Mouse (Mus musculus) adrenal gland, postnatal 4 days (tissue): Measurements from ENCODE around the gene Eng. TPM values are rescaled to one million over a fixed set of nuclear protein-coding genes. Genes with fewer than 3 reads are reported as not detected.

Source experiments
- DNase-seq, 2 experiments: peaks; one replicate each; pipeline ENCODE4 v3.0.0; 2021 to 2022; ENCODE audit warnings: low spot score in 2 of 2, mixed read lengths in 2 of 2
- total RNA-seq, 2 experiments: library from RNA; stranded (reverse); gene quantifications; 2 replicates each; pipeline ENCODE4 v1.2.3; 2021

Gene Eng
- total RNA-seq, 2 experiments from 2014 or later: 97.4 to 103 TPM

DNA sequence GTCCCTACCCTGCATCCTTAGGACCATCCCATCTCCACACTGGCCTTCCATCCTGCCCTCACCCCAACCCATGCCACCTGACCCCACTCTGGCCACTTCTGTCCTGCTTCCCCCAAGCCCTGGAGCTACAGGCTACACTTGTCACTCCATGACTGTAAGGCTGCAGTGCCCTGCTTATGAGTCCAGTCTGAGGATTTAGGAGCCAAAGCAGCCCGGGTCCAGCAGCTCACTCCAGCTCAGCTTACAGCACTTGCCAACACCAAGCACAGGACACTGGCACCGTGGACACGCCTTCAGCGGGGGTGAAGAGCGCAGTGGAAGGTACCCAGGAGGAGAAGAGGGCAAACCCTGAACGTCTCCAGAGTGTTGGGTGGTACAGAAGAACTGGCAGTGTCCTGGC is 60.6 kb downstream of the Eng start:
- DNase-seq: no peak

DNA sequence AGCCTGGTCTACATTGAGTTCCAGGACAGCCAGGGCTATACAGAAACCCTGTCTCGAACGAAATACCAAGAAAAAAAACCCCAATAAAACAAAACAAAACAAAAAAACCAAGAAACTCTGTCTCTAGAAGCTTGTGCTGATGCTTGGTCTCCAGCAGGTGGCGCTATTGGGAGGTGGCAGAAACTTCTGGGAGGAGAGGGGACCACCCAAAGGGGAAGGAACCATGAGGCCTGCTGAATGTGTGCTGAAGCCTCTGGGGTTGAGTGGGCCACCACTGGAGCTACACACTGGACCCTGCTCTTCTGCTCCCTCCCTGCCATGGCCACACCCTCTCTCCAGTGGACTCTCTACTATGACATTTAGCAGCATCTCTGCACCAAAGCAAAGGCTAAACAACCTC is 62.2 kb downstream of the Eng start:
- DNase-seq: no peak

DNA sequence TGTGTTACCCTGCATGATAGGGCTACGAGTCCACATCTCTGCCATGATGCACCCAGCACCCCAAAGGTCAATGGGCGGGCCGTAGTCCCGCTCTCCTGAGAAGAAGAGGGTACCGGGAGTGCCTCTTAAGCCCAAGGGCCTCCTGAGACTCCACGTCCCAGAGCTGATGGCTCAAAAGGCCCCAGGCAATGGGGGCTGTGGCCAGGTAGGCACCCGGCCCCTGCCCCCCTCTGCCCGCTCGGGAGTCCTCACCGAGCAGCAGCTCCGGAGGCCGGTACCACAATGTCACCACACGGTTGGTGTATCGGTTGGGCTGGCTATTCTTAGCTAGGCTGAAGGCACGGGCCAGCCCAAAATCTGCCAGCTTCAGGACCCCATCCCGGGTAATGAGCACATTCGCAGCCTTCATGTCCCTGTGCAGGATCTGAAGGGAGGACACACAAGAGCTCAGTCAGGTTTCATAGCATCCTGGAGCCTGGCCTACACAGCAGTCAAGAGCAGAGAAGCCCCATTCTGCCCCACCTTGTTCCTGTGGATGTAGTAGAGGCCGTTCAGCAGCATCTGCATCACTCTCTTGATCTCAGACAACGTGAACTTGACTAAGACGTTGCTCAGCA is 63.2 kb downstream of the Eng start:
- no peak for DNase-seq

DNA sequence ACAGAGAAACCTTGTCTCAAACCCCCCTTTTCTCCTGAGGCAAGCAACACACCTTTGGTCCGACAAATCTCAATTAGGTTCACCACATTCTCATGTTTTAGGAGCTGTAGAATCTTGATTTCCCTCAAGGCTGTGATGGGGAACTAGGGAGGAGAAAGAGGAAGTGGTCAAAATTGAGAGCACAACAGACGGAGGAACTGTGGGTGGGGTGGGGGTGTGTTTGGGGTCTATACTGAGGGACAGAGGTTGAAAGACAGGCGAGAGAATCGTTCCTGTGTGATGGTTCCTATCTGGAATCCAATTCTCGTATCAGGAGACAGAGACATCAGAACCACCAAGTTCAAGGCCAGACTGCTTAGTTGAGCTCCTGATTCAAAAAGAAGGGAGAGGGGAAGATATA is 64.0 kb downstream of the Eng start:
- DNase-seq: no peak

DNA sequence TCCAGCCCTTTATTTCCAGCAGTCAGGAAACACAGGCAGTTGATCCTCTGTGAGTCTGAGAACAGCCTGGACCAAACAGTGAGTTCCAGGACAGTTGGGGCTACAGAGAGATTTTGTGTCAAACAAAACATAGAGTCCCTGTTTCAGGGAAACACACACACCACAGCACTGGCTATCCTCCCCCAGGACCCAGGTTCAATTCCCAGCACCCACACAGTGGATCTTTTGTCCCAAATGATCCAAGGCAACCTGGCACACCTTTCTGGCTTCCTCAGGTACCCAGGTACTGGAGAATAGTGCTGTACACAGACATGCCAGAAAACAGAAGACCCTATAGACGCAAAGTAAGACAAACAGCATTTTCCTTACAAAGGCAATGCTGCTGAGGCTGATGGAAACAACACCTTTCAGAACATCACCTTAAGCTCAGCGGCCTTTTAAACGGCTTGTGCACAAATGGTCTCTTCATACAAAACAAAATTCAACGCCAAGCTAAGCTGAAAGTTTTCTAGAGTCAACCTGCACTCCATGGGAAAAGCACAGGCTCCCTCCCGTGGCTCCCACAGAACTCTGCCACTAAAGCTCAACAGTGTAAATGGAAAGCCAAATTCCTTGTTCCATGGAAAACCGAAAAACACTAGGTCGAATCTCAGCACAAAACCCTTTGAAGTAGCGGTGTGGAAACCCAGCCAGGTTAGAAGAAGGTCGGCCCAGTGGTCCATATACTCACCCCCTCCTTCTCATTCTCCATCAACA is 65.1 kb downstream of the Eng start:
- no peak for DNase-seq

DNA sequence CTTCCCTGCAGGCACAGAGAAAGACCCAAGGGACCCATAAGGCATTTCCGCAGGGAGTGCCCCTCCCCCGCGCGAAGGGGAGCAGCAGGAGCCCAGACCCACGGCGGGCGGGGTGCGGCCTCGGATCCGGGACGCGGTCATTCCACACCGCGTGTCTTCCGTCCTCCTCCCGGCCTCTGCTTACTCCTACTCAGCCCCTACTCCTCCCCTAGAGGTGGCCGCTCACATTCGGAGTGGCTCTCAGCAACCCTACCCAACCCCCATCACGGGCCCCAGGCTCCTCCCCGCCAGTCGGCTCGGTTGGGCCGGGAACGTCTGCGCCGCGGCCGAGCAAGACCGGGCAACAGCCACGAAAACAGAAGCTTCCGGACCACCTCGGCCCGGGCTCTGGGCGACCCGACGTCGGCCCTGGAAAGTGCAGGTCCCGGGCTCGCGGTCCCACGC is 65.7 kb downstream of the Eng start:
- DNase-seq: peak; percentile 49 to 63

DNA sequence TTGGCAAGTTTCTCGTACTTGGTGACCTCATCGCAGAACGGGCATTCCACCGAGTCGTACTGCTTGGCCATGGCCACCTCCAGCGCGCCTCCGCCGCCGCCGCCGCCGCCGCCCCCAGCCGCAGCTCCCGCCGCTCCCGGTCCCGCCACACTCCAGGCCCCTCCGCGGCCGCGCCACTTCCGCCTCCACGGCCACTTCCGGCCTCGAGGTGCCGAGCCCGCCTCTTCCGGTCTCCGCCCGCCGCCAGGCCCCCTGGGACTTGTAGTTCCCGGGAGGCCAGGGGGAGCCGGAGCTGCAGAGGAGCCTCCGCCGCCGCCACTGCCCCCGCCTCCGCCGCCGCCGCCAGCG is 66.2 kb downstream of the Eng start:
- DNase-seq: peak; percentile 85 to 89

DNA sequence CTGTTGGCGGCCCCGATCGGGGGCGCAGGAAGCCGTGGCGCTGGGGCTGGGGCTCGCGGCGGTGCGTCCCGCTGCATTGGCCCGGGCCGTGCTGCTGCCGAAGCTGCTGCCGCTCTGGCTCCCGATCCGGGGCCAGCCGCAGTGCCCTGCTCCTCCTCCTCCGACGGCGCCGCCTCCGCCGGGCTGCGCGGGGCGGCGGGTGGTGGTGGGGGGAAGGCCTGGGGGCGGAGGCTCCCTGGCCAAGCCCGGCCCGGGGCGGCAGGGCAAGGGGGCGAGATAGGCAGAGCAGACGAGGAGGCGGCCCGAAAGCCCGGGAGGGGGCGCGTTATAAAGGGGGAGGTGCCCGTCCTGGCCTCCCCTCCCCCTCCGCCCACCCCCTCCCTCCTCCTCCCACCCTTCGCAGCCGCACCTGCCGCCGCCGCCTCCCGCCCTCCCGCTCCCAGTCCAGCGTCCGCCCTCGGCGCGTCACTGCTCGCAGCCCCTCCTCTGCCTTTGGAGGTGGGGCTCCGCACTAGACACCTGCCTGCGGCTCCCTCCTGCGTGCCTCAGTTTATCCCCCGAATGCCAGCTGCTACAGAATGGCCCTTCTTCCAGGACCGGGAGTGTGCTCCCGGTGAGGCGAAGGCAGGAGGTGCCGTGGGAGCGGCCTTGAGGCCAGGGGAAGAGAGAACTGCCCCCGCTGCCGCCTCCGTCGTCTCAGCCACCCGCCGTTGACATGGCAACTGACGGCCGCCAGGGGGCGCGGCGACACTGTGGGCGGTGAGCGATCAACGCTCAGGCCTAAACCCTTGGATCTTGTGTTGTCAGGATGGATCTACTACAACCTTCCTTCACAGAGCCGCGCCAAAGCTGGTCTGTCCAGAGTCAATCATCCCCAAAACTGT is 66.8 kb downstream of the Eng start, which contains the start of gene Cdk9:
Gene Cdk9, minus strand, starts transcription at position 143 of the 884 bp plus-strand sequence.
- peak; percentile 86 to 88 for DNase-seq

DNA sequence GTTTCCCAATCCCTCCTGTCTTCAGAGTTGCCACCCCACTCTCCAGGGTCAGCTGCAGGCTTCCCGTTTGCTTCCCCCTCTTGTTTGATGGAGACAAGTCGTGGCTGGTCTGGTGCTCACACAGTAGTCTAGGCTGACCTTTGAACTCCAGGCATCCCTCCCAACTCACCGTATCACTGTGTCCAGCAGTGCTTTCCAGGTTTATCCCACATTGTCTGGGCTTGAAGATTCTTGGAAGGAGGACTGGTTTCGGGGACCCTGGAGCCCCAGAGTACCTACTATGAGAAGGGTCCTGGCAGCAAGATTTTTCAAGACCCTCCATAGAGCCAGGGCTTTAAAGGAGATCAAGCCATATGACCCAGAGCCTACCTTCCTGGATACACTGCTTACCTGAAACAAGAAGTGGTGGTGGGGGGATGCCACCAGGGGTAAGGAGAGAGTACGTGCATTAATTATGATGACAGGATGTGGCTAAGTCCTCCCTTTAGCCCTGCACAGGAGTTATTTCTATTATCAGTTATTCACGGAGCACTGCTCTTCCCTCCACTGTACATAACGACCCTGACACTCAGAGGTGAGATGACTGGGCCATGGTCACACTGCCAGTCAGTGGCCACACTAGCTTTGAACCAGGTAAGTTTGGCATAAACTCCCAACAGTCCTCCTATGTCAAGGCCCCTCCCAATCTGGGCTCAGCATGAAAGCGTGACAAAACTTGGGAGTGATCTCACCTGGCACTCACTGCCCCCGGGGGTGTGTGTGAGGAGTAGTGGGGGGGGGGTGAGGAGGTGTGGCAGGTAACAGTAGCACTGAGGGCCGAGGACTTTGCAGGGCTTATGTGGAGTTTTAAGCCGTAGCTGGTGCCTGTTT is 68.0 kb downstream of the Eng start:
- DNase-seq: no peak

DNA sequence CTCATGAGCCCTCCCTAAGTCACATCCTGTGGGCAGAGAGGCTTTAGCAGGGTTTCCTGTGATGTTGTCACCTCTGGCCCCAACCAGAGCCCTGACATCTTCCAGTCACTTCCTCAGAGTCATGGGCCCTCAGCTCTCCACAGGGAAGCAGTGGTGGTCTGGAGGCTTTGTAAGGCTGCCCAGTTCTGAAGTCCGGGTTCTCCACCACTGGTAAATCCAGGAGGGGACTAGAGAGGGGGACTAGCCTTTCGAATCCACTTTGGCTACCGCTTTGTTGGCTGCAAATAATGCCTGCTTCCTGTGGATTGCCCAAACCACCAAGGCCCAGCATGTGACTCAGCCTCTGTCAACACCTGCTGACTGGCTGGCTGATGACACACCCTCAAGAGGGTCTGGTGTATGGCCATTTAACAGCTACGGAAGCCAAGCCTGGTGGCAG is 68.6 kb downstream of the Eng start:
- DNase-seq: no peak

DNA sequence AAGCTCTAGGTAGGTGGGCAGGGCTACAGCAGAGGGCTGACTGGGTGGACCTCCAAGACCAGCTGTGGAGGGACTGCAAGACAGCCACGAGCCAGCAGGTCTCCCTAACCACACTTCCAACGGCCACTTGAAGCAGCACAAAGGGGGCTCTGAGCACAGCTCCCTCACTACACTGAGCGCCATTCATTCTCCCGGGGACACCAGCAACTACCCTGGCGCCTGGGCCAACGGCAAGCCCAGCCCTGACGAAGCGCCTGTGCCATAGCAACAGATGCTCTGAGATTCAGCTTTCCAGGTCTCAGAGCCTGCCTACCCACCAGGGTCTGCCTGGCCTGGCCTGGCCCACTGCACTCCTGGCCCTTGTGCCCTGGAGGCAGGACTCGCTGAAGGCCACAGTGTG is 72.4 kb downstream of the Eng start:
- no peak for DNase-seq

DNA sequence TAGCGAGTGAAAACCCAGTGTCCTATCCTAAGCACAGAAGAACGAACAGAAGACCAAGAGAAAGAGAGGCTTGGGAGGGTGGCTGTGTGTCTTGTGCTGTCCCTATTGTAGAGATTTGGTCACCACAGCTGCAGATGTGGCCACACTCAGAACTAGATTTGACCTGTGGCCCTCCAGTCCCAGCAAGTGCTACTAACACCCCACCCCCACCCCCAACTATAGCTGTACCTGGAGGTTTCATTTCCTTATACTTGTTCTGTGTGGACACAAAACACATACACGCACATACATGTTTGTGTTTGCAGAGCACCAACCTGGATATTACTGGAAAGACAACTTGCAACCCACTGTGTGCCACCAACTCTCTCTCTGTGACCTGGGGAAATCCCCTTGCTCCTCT is 73.7 kb downstream of the Eng start:
- DNase-seq: no peak

DNA sequence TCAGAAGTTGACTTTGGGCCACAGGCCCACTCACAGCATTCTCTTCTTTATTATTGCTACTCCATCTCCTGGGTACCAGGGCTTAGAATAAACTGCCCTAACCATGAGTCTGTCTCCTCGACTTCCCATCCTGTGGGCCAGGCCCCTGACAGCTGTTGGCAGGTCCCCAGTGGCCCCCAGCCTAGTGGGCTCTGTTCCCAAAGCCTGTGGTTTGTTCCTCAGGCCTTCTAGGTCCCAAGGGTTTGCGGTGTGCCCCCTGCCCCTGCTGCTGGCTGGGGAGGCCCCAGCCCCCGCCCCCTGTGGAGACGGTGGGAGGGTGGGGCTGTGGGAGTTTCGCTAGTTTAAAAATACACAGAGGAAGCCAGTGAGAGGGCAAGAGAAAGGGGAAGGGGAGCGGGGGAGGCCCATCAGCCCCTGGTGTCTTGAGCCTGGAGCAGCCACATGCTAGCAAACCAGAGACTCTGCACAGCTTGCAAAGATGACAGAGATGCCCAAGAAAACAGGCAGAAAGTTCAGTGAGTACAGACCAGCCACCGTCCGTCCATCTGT is 74.4 kb downstream of the Eng start, which contains the start of gene Sh2d3c:
Gene Sh2d3c, plus strand, starts transcription at position 375 of the 549 bp plus-strand sequence.
- no peak for DNase-seq

DNA sequence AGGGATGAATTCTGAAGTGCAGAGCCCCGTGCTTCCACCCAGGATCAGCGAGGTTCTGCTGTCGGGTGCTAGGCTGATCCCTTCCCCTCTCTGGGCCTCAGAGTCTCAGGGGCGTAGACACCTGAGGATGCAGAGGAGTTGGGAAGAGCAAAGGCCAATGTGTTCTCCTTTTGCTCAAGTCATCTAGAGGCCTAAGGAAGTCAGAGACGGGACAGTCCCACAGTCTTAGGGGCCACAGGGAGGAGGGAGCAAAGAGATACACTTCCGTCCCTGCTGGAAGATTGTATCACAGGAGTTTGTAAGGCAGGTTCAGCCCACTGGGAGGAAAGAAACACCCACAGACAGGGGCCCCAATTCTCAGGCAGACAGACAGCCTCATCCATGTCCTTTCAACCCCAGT is 75.7 kb downstream of the Eng start:
- no peak for DNase-seq

DNA sequence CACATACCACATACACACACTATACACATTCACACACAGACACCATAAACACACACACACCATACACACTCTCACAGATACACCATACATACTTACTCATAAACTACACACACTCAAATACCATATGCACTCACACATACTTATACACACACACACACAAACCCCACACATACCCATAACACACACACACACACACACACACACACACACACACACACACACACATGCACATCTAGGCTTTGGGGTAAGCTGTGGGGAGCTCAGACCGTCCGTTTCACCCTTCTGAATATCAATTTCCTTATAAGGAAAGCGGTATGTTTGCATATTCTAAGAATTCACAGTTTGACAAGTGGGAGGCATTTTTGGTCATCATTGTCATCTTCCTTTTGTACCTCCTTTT is 76.2 kb downstream of the Eng start:
- DNase-seq: no peak

DNA sequence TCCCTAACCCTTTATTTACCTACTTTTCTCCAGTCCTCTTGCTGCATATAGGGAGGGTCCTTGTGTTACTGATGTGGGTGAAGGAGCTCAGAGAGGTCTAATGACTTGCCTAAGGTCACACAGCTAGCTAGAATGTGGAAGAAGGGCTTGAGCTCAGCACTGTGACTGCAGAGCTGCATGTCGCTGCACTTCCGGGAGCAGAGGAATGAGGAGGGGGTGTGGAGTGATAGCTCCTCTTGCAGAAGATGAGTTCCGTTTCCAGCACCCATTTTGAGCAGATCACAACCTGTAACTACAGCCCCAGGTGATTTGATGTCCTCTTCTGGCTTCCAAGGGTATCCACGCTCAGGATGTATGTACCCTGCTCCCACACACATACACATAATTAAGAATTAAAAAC is 77.8 kb downstream of the Eng start:
- DNase-seq: no peak

DNA sequence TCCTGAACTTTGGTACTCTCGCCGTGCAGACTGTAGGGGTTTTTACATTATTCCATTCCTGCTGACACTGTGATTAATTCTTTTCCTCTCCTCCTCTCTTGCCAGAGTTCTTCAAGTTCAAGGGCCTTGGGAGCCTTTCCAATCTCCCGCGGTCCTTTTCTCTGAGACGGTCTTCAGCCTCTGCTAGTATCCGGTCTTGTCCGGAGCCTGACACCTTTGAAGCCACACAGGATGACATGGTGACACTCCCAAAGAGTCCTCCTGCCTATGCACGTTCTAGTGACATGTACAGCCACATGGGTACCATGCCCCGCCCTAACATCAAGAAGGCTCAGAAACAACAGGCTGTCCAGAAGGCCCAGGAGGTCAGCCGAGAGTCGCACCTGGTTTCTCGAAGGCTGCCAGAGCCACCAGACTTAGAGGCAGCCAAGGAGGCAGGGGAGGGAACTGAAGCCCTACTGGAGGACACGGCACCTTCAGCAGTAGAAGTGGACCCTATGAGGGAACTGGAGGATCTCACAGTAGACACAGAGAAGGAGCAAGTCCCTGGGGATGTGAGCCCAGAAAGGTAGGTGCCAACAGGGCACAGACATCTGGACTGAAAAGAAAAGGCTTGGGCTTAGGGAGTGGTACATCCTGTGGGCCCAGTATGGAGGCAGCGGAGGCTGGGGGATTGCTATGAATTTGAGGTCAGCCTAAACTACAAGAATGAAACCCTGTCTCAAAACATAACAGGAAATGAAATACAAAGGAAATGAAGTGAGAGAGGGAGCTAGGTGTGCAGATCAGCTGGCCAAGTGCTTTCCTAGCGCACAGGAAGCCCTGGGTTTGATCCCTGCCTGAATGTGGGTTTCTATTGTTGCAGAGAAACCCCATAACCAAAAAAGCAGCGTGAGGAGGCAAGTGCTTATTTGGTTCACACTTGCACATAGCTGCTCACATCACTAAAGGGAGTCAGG is 78.7 kb downstream of the Eng start:
- DNase-seq: no peak

DNA sequence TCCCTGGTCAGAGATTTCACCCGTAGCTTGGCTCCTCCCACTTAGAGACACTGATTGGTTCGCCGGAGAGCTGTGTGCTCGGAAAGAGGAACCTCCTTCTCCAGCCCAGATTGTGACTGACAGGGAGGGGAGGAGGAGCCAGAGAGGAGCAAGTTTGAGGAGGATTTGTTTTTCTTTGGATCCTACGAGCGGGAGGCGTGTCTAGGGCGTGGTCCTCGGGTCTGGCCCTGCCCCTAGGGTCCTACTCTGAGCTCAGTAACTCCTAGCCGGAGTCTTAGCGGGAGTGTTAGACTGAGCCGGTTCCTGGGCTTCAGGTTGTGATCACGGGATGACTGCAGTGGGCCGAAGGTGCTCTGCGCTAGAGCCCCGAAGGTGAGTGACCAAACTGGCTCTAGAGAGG is 81.0 kb downstream of the Eng start:
- DNase-seq: peak; percentile 40 to 85

DNA sequence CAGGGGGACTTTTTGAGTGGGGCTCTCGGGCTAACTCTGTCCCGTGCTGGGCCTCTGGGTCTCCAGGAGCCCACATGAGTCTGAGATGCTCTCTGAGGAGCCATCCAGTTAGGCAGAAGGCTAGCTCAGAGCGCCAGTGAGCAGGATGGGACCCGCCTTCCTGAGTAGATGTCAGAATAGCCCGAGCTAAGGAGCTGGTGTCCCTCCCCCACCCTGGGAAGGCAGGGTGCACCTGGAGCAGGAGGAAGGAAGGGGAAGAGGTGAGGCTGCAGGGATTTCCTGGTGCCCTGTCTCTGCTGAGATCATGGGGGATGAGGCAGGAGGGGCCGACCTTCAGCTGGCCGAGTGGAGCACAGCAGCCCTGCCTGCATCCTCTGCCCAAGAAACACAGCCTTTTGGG is 82.1 kb downstream of the Eng start:
- no peak for DNase-seq
